Mouse (Mus musculus): ENCODE data around the gene Gast.

DNA sequence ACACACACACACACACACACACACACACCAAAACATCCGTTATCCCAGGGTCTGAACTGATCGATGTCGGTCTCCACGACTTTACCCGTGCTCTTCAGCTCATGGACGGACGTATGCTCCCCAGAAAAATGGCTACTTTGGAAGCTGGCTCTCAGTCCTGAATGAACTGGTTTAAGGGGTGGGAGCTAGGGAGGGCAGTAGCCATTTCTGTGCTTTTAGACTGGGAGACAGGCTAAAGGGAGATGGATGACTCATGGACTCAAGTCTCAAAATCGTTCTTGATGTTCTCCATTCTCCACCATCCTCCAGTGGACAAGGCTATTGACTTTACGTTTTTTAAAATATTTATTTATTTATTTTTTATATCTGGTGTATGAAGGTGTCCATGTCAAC is 22.6 kb downstream of the Gast start:
- TF ChIP-seq CTCF (IDR thresholded peaks at IDR 0.05; ENCODE audit: low read depth) (no peak), EP300 (IDR thresholded peaks at IDR 0.05; ENCODE audit: low read depth) (no peak)
